Mouse (Mus musculus) E14TG2a.4 (cell line): Measurements from ENCODE around the gene Olfr1436.
"Not testable (repeated sequence)": the region's sequence is repeated elsewhere in the genome, so short reads cannot be mapped to it uniquely, and the experiment has no call there.

ENCODE experiments used
- H3K27me3 ChIP-seq: 2 replicates; pipeline ENCODE4 v1.6.1; 2014; ENCODE audit warnings: low read length, control low read depth; ENCODE audit not compliant: insufficient read depth
- H3K36me3 ChIP-seq: 2 replicates; pipeline ENCODE4 v1.6.1; 2014; ENCODE audit warnings: low read length, control low read depth; ENCODE audit not compliant: insufficient read depth
- H3K4me1 ChIP-seq: replicated peaks from 2 replicates; pipeline ENCODE4 v1.6.1; 2014; ENCODE audit warnings: low read depth, low read length, control low read depth
- H3K4me3 ChIP-seq: replicated peaks from 2 replicates; pipeline ENCODE4 v1.5.1; 2014; ENCODE audit warnings: mild to moderate bottlenecking, low read length
- H3K9me3 ChIP-seq: 2 replicates; pipeline ENCODE4 v1.6.1; 2014; ENCODE audit warnings: low read length, control low read depth
- CTCF ChIP-seq: conservative IDR thresholded peaks from 2 replicates; pipeline ENCODE4 v1.5.1; 2014; ENCODE audit warnings: low read length
- NANOG ChIP-seq: IDR thresholded peaks from 2 replicates; pipeline ENCODE4 v1.6.1; 2014; ENCODE audit warnings: borderline replicate concordance, low read length, mixed read lengths
- POU5F1 ChIP-seq: IDR thresholded peaks from 2 replicates; pipeline ENCODE4 v1.6.1; 2014; ENCODE audit warnings: low read length, borderline replicate concordance

Gene Olfr1436

DNA sequence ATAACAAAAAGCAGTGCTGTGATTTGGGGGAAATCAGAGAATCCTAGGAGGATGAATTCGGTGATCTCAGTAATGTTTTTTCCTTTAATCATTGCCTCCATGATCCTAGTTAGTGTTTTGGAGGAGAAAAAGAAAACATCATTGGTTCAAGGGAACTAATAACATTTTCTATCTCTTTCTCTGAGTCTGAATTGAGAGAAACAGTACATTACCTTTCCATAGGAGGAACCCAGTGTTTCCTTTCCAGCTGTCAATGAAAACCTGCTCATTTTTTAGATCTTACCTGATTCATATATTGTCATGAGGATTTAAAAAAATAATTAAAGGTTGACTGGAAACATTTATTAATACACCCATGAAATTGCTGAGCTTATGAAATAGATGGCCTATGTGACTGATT lies at the start of gene Olfr1436:
Gene Olfr1436, minus strand, starts transcription at position 101 of the 400 bp plus-strand sequence.
- H3K4me1 ChIP-seq, H3K4me3 ChIP-seq, H3K36me3 ChIP-seq, H3K9me3 ChIP-seq, H3K27me3 ChIP-seq: not testable (repeated sequence)

DNA sequence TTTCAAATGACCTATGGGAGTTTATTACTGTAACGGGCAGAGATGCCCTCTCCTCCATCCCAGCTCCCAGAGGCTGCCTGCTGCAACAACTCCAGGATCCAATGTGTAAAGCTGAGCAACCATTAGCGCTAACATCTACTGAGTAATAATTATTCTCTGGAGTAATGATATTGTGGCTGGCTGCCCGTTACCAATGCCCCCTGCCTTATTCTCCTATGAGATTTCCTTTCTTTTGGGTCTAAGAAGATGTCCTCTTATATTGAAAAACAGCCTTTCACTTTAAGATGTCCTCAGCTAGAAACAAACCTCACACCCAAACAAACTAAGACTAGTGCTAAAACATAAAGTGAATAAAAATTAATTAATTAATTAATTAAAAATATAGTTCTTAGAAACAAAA lies 36.9 kb upstream of the Olfr1436 start, which contains the start of gene Olfr1438-ps1:
Gene Olfr1438-ps1, minus strand, starts transcription at position 101 of the 400 bp plus-strand sequence.
- Histone ChIP-seq H3K27me3 (no peaks in the 10 kb centered on the region), H3K36me3 (no peaks in the 10 kb centered on the region), H3K4me3 (no peak within 1 kb of the TSS), H3K4me1 (no peaks in the 10 kb centered on the region), H3K9me3 (no peaks in the 10 kb centered on the region)
- TF ChIP-seq POU5F1: no peak
- TF ChIP-seq CTCF: no peak
- TF ChIP-seq NANOG: no peak

DNA sequence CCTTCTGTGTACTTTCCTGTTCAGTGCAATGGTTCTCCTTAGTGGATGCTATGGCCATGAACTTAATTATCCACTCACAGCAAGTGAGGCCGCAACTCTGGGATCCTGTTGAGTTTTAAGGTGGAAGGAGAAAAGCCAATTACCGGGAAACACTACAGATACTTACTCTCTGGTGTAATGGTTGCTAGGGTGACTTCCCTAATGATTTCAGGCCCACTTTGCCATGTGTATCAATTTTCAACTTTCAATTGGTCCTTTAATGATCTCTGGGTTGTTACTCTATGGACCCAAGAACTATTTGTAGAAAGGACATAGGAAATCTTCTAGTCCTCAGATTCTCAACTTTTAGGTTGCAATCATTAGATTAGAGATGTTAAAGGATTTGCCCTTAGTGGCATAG lies 26.1 kb upstream of the Olfr1436 start, which contains the start of gene Olfr1437:
Gene Olfr1437, minus strand, starts transcription at position 101 of the 400 bp plus-strand sequence.
- Histone ChIP-seq H3K4me3 (no peak within 1 kb of the TSS), H3K36me3 (no peaks in the 10 kb centered on the region), H3K27me3 (no peaks in the 10 kb centered on the region), H3K4me1 (no peaks in the 10 kb centered on the region), H3K9me3 (no peaks in the 10 kb centered on the region)
- TF ChIP-seq POU5F1: no peak
- no peak for TF ChIP-seq NANOG
- TF ChIP-seq CTCF: no peak

DNA sequence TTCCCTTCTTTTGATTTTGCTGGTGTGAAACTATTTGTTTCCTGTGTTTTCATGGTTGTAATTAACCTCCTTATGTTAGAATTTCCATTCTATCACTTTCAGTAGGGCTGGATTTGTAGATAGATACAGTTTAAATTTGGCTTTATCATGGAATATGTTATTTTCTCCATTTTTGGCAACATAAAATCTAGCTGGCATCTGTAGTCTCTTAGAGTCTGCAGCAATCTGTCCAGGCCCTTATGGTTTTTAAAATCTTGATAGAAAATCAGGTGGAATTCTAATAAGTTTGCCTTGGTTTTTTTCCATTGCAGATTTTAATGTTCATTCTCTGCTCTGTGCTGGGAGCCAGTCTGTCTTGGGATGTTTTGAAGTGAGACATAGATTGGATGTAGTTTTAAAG lies 6.0 kb downstream of the Olfr1436 start:
- H3K36me3 ChIP-seq: no peaks in the 10 kb centered on the region
- H3K4me1 ChIP-seq: no peaks in the 10 kb centered on the region
- no peaks in the 10 kb centered on the region for H3K27me3 ChIP-seq
- no peaks in the 10 kb centered on the region for H3K9me3 ChIP-seq
- TF ChIP-seq POU5F1 (no peak), CTCF (no peak), NANOG (no peak)
- H3K4me3 ChIP-seq: no peak overlapping the region

DNA sequence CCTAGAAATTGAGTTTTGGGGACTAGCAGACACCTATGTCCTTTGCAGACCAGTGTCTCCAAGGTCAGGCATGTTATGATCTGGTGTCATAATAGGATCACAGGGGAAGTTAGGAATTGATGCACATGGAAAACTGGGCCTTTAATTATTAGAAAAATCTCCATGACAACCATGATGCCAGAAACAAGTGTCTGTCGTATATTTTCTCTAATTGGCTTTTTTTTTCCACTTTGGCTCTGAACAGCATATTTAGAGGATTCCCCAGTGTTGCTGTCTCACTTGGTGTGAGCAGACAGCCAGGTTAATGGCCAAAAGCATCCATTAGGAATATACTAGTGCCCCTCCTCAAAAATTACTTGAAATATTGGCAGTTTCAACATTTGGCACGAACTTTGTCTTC lies 19.4 kb downstream of the Olfr1436 start, which contains the start of gene Olfr1434:
Gene Olfr1434, plus strand, starts transcription at position 301 of the 400 bp plus-strand sequence.
- Histone ChIP-seq H3K4me1 (no peaks in the 10 kb centered on the region), H3K36me3 (no peaks in the 10 kb centered on the region), H3K4me3 (no peak within 1 kb of the TSS), H3K27me3 (no peaks in the 10 kb centered on the region), H3K9me3 (no peaks in the 10 kb centered on the region)
- no peak for TF ChIP-seq POU5F1
- TF ChIP-seq NANOG: no peak
- no peak for TF ChIP-seq CTCF

DNA sequence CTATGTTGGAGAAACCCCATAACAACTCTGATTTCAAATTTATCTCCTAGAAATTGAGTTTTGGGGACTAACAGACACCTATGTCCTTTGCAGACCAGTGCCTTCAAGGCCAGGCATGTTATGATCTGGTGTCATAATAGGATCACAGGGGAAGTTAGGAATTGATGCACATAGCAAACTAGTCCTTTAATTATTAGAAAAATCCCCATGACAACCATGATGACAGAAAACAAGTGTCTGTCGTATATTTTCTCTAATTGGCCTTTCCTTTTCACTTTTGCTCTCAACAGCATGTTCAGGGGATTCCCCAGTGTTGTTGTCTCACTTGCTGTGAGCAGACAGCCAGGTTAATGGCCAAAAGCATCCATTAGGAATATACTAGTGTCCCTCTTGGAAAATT lies 38.2 kb downstream of the Olfr1436 start, which contains the start of gene Olfr235:
Gene Olfr235, plus strand, starts transcription at position 301 of the 400 bp plus-strand sequence.
- Histone ChIP-seq H3K36me3 (no peaks in the 10 kb centered on the region), H3K4me1 (no peaks in the 10 kb centered on the region), H3K9me3 (no peaks in the 10 kb centered on the region), H3K27me3 (no peaks in the 10 kb centered on the region), H3K4me3 (no peak within 1 kb of the TSS)
- no peak for TF ChIP-seq CTCF
